Mouse (Mus musculus): ENCODE measurements at regions not wholly inside any gene's neighbourhood (a gene's known extent, or its start where the extent isn't known, plus 50 kb on each side); places are given as distances from the start of the nearest gene placed in this dataset.

- Histone ChIP-seq H3K9me3 (ENCODE audit: control insufficient read depth, low read length) (no peaks in the 10 kb centered on the region), H3K4me1 (replicated peaks; ENCODE audit: control insufficient read depth, insufficient read depth, low read length) (no peaks in the 10 kb centered on the region), H3K27ac (ENCODE audit: low read depth, low read length) (no peak overlapping the region), H3K27me3 (replicated peaks; ENCODE audit: control insufficient read depth, insufficient read depth, low read length) (no peaks in the 10 kb centered on the region; the same call in 1 of the 2 replicates), H3K4me3 (ENCODE audit: low read depth, low read length) (no peak overlapping the region), H3K9ac (ENCODE audit: low read depth, low read length) (no peak overlapping the region), H3K36me3 (ENCODE audit: control insufficient read depth, insufficient read depth, low read length) (no peaks in the 10 kb centered on the region), H3K4me2 (peak overlapping the region; percentile 2; the same call in 1 of the 2 replicates)
- DNase-seq (ENCODE audit: low spot score) (peak; percentile 41), ATAC-seq (replicated peaks; ENCODE audit: low FRiP score) (no peak)
- WGBS, result 14% methylated on average over 13 of the region's 13 CpGs
Measured at GRCm38 (mm10) chr10:83819266-83819949, 96.7 kb downstream of the 1500009L16Rik start.

- Histone ChIP-seq H3K9me3 (ENCODE audit: control insufficient read depth, low read length) (no peaks in the 10 kb centered on the region), H3K9ac (ENCODE audit: low read depth, low read length) (no peak overlapping the region), H3K36me3 (ENCODE audit: control insufficient read depth, insufficient read depth, low read length) (no peaks in the 10 kb centered on the region), H3K4me1 (replicated peaks; ENCODE audit: control insufficient read depth, insufficient read depth, low read length) (no peaks in the 10 kb centered on the region), H3K27ac (ENCODE audit: low read depth, low read length) (no peak overlapping the region), H3K27me3 (replicated peaks; ENCODE audit: control insufficient read depth, insufficient read depth, low read length) (no peaks in the 10 kb centered on the region; the same call in 1 of the 2 replicates), H3K4me2 (no peak overlapping the region), H3K4me3 (ENCODE audit: low read depth, low read length) (no peak overlapping the region)
- WGBS, result 72% methylated on average over 8 of the region's 8 CpGs
- DNase-seq (ENCODE audit: low spot score) (no peak), ATAC-seq (replicated peaks; ENCODE audit: low FRiP score) (no peak)
Measured at GRCm38 (mm10) chr10:83819950-83820275, 97.2 kb downstream of the 1500009L16Rik start.

GRCm38 (mm10) chr10:83821089-83821488, 98.4 kb downstream of the 1500009L16Rik start:
- H3K4me3 ChIP-seq (ENCODE audit: low read depth, low read length), result no peak overlapping the region
- 71% methylated on average over 10 of the region's 10 CpGs for WGBS
- no peak overlapping the region for H3K9ac ChIP-seq (ENCODE audit: low read depth, low read length)
- no peaks in the 10 kb centered on the region for H3K4me1 ChIP-seq (replicated peaks; ENCODE audit: control insufficient read depth, insufficient read depth, low read length)
- no peaks in the 10 kb centered on the region for H3K9me3 ChIP-seq (ENCODE audit: control insufficient read depth, low read length)
- H3K36me3 ChIP-seq (ENCODE audit: control insufficient read depth, insufficient read depth, low read length), result no peaks in the 10 kb centered on the region
- no peak for ATAC-seq (replicated peaks; ENCODE audit: low FRiP score)
- no peak overlapping the region for H3K27ac ChIP-seq (ENCODE audit: low read depth, low read length)
- H3K27me3 ChIP-seq (replicated peaks; ENCODE audit: control insufficient read depth, insufficient read depth, low read length), result no peaks in the 10 kb centered on the region; the same call in 1 of the 2 replicates
- H3K4me2 ChIP-seq, result no peak overlapping the region
- DNase-seq (ENCODE audit: low spot score), result no peak

DNA sequence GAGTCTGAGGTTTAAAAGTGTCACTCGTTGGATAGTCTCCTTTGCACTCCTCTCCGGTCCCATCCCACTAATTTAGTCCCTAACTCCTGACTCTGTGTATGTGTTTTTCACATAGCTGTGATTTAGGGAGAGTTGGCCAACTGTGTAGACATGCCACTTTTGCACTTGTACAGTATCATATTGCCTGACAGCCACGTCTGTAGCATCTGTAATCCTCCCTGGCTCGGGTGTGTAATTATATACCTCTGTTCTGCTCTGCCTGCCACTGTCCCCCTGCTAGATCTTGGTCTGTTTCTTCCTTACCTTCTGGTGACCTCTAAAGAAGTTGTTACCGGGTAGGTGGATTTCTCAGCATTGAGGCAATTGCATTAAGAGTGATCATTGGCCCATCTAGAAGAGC, 103.4 kb downstream of the 1500009L16Rik start:
- Histone ChIP-seq H3K4me1 (replicated peaks; ENCODE audit: control insufficient read depth, insufficient read depth, low read length) (no peaks in the 10 kb centered on the region), H3K27ac (ENCODE audit: low read depth, low read length) (no peak overlapping the region), H3K9me3 (ENCODE audit: control insufficient read depth, low read length) (no peaks in the 10 kb centered on the region), H3K4me3 (ENCODE audit: low read depth, low read length) (no peak overlapping the region), H3K9ac (ENCODE audit: low read depth, low read length) (no peak overlapping the region), H3K27me3 (replicated peaks; ENCODE audit: control insufficient read depth, insufficient read depth, low read length) (no peaks in the 10 kb centered on the region), H3K4me2 (no peak overlapping the region), H3K36me3 (ENCODE audit: control insufficient read depth, insufficient read depth, low read length) (no peaks in the 10 kb centered on the region)
- DNase-seq (ENCODE audit: low spot score), result no peak
- ATAC-seq (replicated peaks; ENCODE audit: low FRiP score), result no peak
- 75% methylated on average over 5 of the region's 5 CpGs for WGBS

GRCm38 (mm10) chr10:83836351-83836750, 113.7 kb downstream of the 1500009L16Rik start:
- Histone ChIP-seq H3K9me3 (ENCODE audit: control insufficient read depth, low read length) (no peaks in the 10 kb centered on the region), H3K36me3 (ENCODE audit: control insufficient read depth, insufficient read depth, low read length) (no peaks in the 10 kb centered on the region), H3K27me3 (replicated peaks; ENCODE audit: control insufficient read depth, insufficient read depth, low read length) (no peaks in the 10 kb centered on the region), H3K27ac (ENCODE audit: low read depth, low read length) (no peak overlapping the region), H3K9ac (ENCODE audit: low read depth, low read length) (no peak overlapping the region), H3K4me3 (ENCODE audit: low read depth, low read length) (no peak overlapping the region), H3K4me1 (replicated peaks; ENCODE audit: control insufficient read depth, insufficient read depth, low read length) (no peaks in the 10 kb centered on the region), H3K4me2 (no peak overlapping the region)
- DNase-seq (ENCODE audit: low spot score) (no peak), ATAC-seq (replicated peaks; ENCODE audit: low FRiP score) (no peak)
- 64% methylated on average over 5 of the region's 5 CpGs for WGBS

DNA sequence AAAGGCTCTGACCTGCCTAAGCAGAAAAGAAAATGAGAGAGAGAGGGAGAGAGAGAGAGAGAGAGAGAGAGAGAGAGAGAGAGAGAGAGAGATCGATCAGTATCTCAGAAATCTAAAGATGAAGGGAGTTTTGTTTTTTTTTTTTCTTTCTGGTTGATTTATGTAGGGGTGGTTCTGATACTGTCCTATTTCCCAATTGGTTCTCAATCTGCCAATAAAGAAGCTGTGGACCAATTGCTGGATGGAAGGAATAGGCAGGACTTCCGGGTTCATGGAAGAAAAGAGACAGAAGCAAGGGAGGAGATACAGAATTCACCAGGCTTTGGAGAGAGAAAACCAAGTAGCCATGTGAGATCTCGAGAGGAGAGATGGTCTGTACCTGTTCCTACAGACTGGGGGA, 117.6 kb downstream of the 1500009L16Rik start:
- no peak overlapping the region for H3K4me3 ChIP-seq (ENCODE audit: low read depth, low read length)
- 75% methylated on average over 3 of the region's 3 CpGs for WGBS
- H3K4me1 ChIP-seq (replicated peaks; ENCODE audit: control insufficient read depth, insufficient read depth, low read length), result no peaks in the 10 kb centered on the region
- DNase-seq (ENCODE audit: low spot score), result no peak
- no peak overlapping the region for H3K9ac ChIP-seq (ENCODE audit: low read depth, low read length)
- no peak overlapping the region for H3K4me2 ChIP-seq
- H3K27me3 ChIP-seq (replicated peaks; ENCODE audit: control insufficient read depth, insufficient read depth, low read length), result no peaks in the 10 kb centered on the region
- no peak overlapping the region for H3K27ac ChIP-seq (ENCODE audit: low read depth, low read length)
- H3K36me3 ChIP-seq (ENCODE audit: control insufficient read depth, insufficient read depth, low read length), result no peaks in the 10 kb centered on the region
- H3K9me3 ChIP-seq (ENCODE audit: control insufficient read depth, low read length), result peaks cover 3% of the 10 kb centered on the region; the same call in 1 of the 2 replicates
- no peak for ATAC-seq (replicated peaks; ENCODE audit: low FRiP score)

DNA sequence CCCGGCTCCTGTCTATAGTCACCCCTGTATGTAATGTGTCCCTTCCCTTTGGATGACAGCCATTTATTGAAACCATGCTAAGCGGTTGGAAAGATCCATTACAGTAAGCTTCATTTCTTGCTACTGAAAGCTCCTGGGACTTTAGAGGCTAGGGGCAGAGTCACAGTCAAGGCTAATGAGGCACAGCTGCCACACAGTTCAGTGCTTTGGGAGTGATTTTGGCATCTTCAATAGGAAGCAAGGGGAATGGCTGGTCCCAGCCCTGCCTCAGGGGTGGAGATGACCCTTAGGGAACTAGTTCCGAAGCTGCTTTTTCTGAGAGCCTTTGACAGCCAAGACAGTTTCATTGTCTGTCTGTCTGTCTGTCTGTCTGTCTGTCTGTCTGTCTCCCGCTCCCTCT, 128.2 kb downstream of the 1500009L16Rik start:
- ATAC-seq (replicated peaks; ENCODE audit: low FRiP score) (no peak), DNase-seq (ENCODE audit: low spot score) (no peak)
- 87% methylated on average over 4 of the region's 4 CpGs for WGBS
- no peak overlapping the region for H3K27ac ChIP-seq (ENCODE audit: low read depth, low read length)
- no peak overlapping the region for H3K4me2 ChIP-seq
- H3K4me1 ChIP-seq (replicated peaks; ENCODE audit: control insufficient read depth, insufficient read depth, low read length), result no peaks in the 10 kb centered on the region
- H3K9me3 ChIP-seq (ENCODE audit: control insufficient read depth, low read length), result no peaks in the 10 kb centered on the region
- no peak overlapping the region for H3K4me3 ChIP-seq (ENCODE audit: low read depth, low read length)
- H3K9ac ChIP-seq (ENCODE audit: low read depth, low read length), result no peak overlapping the region
- H3K36me3 ChIP-seq (ENCODE audit: control insufficient read depth, insufficient read depth, low read length), result no peaks in the 10 kb centered on the region
- H3K27me3 ChIP-seq (replicated peaks; ENCODE audit: control insufficient read depth, insufficient read depth, low read length), result no peaks in the 10 kb centered on the region; the same call in 1 of the 2 replicates

- Histone ChIP-seq H3K4me1 (replicated peaks; ENCODE audit: control insufficient read depth, insufficient read depth, low read length) (no peaks in the 10 kb centered on the region), H3K4me2 (no peak overlapping the region), H3K9me3 (ENCODE audit: control insufficient read depth, low read length) (no peaks in the 10 kb centered on the region), H3K4me3 (ENCODE audit: low read depth, low read length) (no peak overlapping the region), H3K36me3 (ENCODE audit: control insufficient read depth, insufficient read depth, low read length) (no peaks in the 10 kb centered on the region), H3K27me3 (replicated peaks; ENCODE audit: control insufficient read depth, insufficient read depth, low read length) (no peaks in the 10 kb centered on the region; the same call in 1 of the 2 replicates), H3K27ac (ENCODE audit: low read depth, low read length) (no peak overlapping the region), H3K9ac (ENCODE audit: low read depth, low read length) (no peak overlapping the region)
- ATAC-seq (replicated peaks; ENCODE audit: low FRiP score) (no peak), DNase-seq (ENCODE audit: low spot score) (no peak)
- 75% methylated on average over 5 of the region's 5 CpGs for WGBS
Measured at GRCm38 (mm10) chr10:83852194-83852593, 129.5 kb downstream of the 1500009L16Rik start.

DNA sequence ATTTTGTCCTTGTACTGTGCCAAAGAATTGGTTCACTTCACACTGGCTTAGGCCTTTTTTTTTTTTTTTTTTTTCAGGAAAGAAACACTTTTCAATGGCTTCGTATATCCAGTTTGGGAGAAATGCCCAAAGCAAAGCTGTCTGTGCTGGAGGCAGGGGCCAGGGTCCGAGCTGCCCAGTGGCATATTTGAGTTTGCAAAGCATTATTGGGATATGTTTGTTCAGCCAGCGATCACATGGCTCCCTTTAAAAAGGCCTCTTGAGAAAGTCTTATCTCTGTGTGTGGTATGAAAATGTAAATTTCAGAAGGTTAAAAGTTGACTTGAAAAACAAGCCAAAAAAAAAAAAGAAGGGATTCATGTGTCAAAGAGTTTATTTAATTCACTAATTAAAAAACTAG, 130.1 kb downstream of the 1500009L16Rik start:
- no peak for DNase-seq (ENCODE audit: low spot score)
- WGBS, result 60% methylated on average over 3 of the region's 3 CpGs

More for the DNA sequence above, 130.1 kb downstream of the 1500009L16Rik start:
- Histone ChIP-seq H3K36me3 (ENCODE audit: control insufficient read depth, insufficient read depth, low read length) (no peaks in the 10 kb centered on the region), H3K4me3 (ENCODE audit: low read depth, low read length) (no peak overlapping the region), H3K4me1 (replicated peaks; ENCODE audit: control insufficient read depth, insufficient read depth, low read length) (no peaks in the 10 kb centered on the region), H3K9ac (ENCODE audit: low read depth, low read length) (no peak overlapping the region), H3K9me3 (ENCODE audit: control insufficient read depth, low read length) (no peaks in the 10 kb centered on the region), H3K4me2 (no peak overlapping the region), H3K27me3 (replicated peaks; ENCODE audit: control insufficient read depth, insufficient read depth, low read length) (no peaks in the 10 kb centered on the region; the same call in 1 of the 2 replicates), H3K27ac (ENCODE audit: low read depth, low read length) (no peak overlapping the region)
- no peak for ATAC-seq (replicated peaks; ENCODE audit: low FRiP score)

Data from liver, embryonic 11.5 days (tissue).